Mouse (Mus musculus) stomach, postnatal 0 days (tissue): ENCODE results near the gene Acsf2. TPM values are rescaled to one million over a fixed set of nuclear protein-coding genes. Genes with fewer than 3 reads are reported as not detected.

Experiments
- ATAC-seq: fragments of 200-750 bp; cut with Nextera tagmentation; 2 replicates; pipeline ENCODE4 v1.8.0; 2017; ENCODE audit not compliant: low FRiP score, low TSS enrichment
- DNase-seq: peaks from one replicate; pipeline ENCODE4 v3.0.0-alpha.2; 2016; ENCODE audit warnings: low spot score
- H3K27ac ChIP-seq: fragments of 300-500 bp; sonication (generic); replicated peaks from 2 replicates; pipeline ENCODE4 v1.5.1; 2014; ENCODE audit warnings: mild to moderate bottlenecking, control low read depth
- H3K27me3 ChIP-seq: fragments of 300-500 bp; sonication (generic); 2 replicates; pipeline ENCODE4 v1.6.1; 2014; ENCODE audit warnings: low read length; ENCODE audit not compliant: control insufficient read depth, insufficient read depth
- H3K36me3 ChIP-seq: fragments of 300-500 bp; sonication (generic); 2 replicates; pipeline ENCODE4 v1.6.1; 2014; ENCODE audit warnings: low read length, mixed read lengths; ENCODE audit not compliant: control insufficient read depth, insufficient read depth
- H3K4me1 ChIP-seq: fragments of 300-500 bp; sonication (generic); replicated peaks from 2 replicates; pipeline ENCODE4 v1.6.1; 2014; ENCODE audit warnings: antibody characterized with exemption; ENCODE audit not compliant: control insufficient read depth, insufficient read depth
- H3K4me2 ChIP-seq: fragments of 300-500 bp; sonication (generic); replicated peaks from 2 replicates; pipeline ENCODE4 v1.6.1; 2014; ENCODE audit warnings: low read depth, mild to moderate bottlenecking, control low read depth, moderate library complexity
- H3K4me3 ChIP-seq: fragments of 300-500 bp; sonication (generic); 2 replicates; pipeline ENCODE4 v1.5.1; 2014; ENCODE audit warnings: low read depth, low read length, control low read depth
- H3K9ac ChIP-seq: fragments of 300-500 bp; sonication (generic); 2 replicates; pipeline ENCODE4 v1.6.1; 2014; ENCODE audit warnings: mild to moderate bottlenecking, low read length, control low read depth, mixed read lengths
- H3K9me3 ChIP-seq: fragments of 300-500 bp; sonication (generic); 2 replicates; pipeline ENCODE4 v1.6.1; 2016; ENCODE audit warnings: low read length; ENCODE audit not compliant: control insufficient read depth
- CTCF ChIP-seq: IDR thresholded peaks from 2 replicates; pipeline ENCODE4 v1.5.1; 2016; ENCODE audit warnings: antibody characterized with exemption, low read depth, mild to moderate bottlenecking, moderate library complexity
- EP300 ChIP-seq: optimal IDR thresholded peaks from 2 replicates; pipeline ENCODE3; 2016; ENCODE audit warnings: antibody characterized with exemption
- WGBS: fragments of 180-500 bp; shearing (Covaris S2); extraction: QIAGEN DNeasy Blood & Tissue Kit; methylation state at CpG from one replicate; pipeline ENCODE4 v1.1.7; 2014; 5-methylcytosine and 5-hydroxymethylcytosine counted together
- polyA plus RNA-seq: library from polyadenylated mRNA; unstranded; fragments of >200 nt; fragmentation: Nextera tagmentation; extraction: Ambion mirVana; gene quantifications from 2 replicates; pipeline ENCODE4 v1.2.1, GENCODE M21; 2015

Gene Acsf2
- polyA plus RNA-seq, 1 experiment from 2014 or later, result 2.5 TPM

DNA sequence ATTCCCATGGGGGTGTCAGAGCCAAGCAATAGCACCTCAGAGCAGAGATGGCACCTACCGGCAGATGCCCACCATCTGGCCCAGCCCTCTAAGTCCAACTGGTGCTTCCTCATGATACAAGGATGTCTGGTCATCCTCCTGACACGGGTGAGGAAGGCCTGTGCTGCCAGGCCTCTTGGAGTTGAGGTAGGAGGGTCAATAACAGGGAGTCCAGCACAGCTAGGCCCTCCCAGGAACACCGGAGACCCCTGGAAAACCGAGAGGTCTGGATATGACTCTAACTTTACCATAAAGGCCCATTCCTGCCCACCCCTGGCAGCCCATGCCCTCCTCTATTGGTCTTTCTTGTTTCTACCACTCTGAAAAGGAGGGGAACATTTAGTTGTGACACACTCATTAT is 59.3 kb downstream of the Acsf2 start:
- Histone ChIP-seq H3K27ac (no peak overlapping the region), H3K4me1 (no peaks in the 10 kb centered on the region), H3K4me2 (no peak overlapping the region), H3K9ac (no peak overlapping the region), H3K27me3 (no peaks in the 10 kb centered on the region), H3K4me3 (no peak overlapping the region), H3K9me3 (no peaks in the 10 kb centered on the region), H3K36me3 (no peaks in the 10 kb centered on the region)
- no peak for ATAC-seq
- DNase-seq, result no peak
- TF ChIP-seq EP300 (no peak), CTCF (no peak)
- 93% methylated on average over 4 of the region's 4 CpGs for WGBS

DNA sequence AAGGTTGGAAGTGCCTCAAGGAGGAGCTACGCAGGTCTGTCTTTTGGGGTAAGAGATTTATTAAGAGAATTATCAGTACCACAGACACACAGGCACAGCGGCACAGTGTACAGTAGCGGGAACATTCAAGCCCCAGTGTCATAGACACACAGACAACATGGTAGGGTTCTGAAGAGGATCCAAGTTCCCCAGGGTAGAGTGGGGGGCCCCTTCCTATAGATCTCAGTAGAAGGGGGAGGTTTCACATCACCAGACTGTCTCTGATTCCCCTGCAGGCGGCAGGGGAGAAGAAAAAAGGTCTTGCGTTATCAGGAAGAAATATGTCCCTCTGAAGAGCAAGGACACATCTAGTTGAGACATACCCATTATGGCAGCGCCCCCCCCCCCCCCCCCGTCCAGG is 61.9 kb downstream of the Acsf2 start:
- no peak overlapping the region for H3K9ac ChIP-seq
- no peaks in the 10 kb centered on the region for H3K27me3 ChIP-seq
- no peak for DNase-seq
- no peak for ATAC-seq
- H3K4me2 ChIP-seq, result no peak overlapping the region
- H3K36me3 ChIP-seq, result no peaks in the 10 kb centered on the region
- no peak overlapping the region for H3K27ac ChIP-seq
- no peaks in the 10 kb centered on the region for H3K9me3 ChIP-seq
- H3K4me3 ChIP-seq, result no peak overlapping the region
- TF ChIP-seq EP300 (no peak), CTCF (no peak)
- no peaks in the 10 kb centered on the region for H3K4me1 ChIP-seq
- 67% methylated on average over 7 of the region's 7 CpGs for WGBS

DNA sequence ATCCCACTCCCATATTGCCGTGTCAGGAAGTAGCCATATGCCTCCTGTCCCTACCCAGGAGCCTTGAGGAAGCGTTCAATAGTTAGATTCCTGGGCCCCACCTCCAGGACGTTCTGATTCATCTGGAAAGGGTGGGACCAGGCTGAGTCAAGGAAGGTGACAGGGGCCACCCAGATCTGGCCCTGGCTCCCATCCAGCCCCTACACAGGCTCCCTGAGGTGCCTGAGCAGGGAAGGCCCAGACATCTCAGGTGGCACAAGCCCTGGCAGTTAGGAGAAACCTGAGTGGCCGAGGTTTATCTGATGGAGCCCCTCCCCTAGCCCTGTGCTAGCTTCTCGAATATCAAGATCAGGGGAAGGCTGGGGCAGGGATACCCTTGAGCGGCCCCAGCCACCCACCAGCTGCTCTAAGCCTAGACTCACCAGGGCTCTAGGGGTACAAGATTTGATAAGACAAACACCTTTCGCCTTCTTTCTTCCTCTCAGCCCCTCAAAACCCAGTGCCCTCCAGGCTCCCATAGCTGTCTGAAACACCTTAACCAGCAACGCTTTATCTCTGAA is 62.9 kb downstream of the Acsf2 start:
- ATAC-seq, result peak; percentile 90
- Histone ChIP-seq H3K27ac (peak overlapping the region; percentile 79), H3K9ac (no peak overlapping the region), H3K9me3 (no peaks in the 10 kb centered on the region), H3K27me3 (no peaks in the 10 kb centered on the region), H3K4me1 (no peaks in the 10 kb centered on the region), H3K4me3 (no peak overlapping the region), H3K36me3 (no peaks in the 10 kb centered on the region), H3K4me2 (no peak overlapping the region)
- DNase-seq, result peak; percentile 80
- no peak for TF ChIP-seq CTCF
- TF ChIP-seq EP300, result peak; percentile 15
- WGBS, result 44% methylated on average over 8 of the region's 8 CpGs

DNA sequence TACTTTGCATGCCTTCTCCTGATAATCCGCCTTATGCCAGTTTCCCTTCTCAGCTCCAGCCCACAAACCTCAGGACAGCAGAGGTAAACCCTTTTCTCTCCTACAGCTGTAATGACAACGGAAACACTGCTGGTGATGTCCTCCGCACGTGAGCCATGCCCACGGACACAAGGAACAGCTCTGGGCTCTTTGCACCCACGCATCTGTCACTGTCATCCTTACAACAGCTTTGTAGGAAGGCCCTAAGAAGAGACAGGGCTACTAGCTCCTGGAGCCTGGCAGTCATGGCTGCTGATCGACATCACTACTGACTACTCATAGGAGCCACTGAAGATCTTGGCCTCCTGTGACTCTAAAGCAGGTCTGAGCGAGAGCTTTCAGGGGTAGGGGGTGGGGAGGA is 68.5 kb downstream of the Acsf2 start:
- Histone ChIP-seq H3K4me2 (no peak overlapping the region), H3K27me3 (no peaks in the 10 kb centered on the region), H3K4me1 (no peaks in the 10 kb centered on the region), H3K27ac (no peak overlapping the region), H3K36me3 (no peaks in the 10 kb centered on the region), H3K9me3 (no peaks in the 10 kb centered on the region), H3K9ac (no peak overlapping the region), H3K4me3 (no peak overlapping the region)
- WGBS, result 76% methylated on average over 8 of the region's 8 CpGs
- TF ChIP-seq CTCF, result no peak
- no peak for TF ChIP-seq EP300
- ATAC-seq, result no peak
- no peak for DNase-seq

DNA sequence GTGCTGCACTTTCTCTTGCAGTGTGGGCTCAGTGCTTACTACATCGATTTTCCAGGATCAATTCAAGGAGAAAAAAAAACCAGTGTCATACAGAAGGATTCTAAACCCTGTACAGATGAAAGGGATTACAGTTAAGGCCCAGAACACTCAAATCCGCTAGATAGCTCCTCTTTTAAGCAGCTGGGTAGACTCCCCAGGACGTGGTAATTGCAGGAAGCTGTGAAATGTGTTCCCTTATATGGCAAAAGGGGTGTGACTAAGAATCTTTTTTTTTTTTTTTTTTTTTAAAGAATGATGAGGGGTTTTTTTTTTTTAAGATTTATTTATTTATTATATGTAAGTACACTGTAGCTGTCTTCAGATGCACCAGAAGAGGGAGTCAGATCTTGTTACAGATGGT is 72.8 kb downstream of the Acsf2 start:
- ATAC-seq, result no peak
- no peaks in the 10 kb centered on the region for H3K36me3 ChIP-seq
- no peak overlapping the region for H3K4me3 ChIP-seq
- no peak for DNase-seq
- no peak overlapping the region for H3K27ac ChIP-seq
- H3K27me3 ChIP-seq, result no peaks in the 10 kb centered on the region
- H3K4me1 ChIP-seq, result no peaks in the 10 kb centered on the region
- H3K9ac ChIP-seq, result no peak overlapping the region
- 34% methylated on average over 3 of the region's 3 CpGs for WGBS
- no peaks in the 10 kb centered on the region for H3K9me3 ChIP-seq
- no peak overlapping the region for H3K4me2 ChIP-seq
- TF ChIP-seq EP300 (no peak), CTCF (no peak)

DNA sequence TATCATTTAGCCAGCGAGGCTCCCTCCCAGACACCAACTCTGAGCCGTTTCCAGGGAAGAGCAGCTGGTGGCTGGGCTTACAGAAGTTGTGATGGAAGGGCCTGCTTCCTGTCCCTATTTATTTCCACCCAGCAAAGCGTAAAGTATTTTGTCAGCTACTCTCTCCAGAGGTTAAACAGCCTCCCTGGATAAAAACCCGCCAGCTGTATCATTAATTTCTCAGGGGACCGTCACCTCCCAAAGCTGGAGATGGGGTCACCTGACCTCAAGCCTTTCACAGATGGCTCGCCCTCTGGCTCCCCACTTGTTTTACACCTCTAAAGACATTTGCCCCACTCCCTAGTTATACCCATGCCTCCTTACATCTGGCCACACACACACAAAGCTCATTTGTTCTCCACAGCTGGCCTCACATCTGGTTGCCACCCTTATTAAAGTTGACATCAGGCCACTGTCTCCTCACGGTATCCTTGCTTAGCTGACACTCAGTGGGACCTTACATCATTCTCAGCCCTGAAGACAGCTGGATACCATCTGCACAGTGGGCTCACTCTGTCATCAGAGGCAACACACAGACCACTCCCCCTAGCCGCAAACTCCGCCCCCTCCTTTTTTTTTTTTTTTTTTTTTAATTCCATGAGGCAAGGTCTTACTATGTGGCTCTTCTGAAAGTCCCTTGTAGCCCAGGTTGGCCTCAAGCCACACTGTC is 75.3 kb downstream of the Acsf2 start:
- Histone ChIP-seq H3K36me3 (no peaks in the 10 kb centered on the region), H3K27me3 (no peaks in the 10 kb centered on the region), H3K9ac (no peak overlapping the region), H3K9me3 (no peaks in the 10 kb centered on the region), H3K4me1 (no peaks in the 10 kb centered on the region), H3K27ac (no peak overlapping the region), H3K4me2 (no peak overlapping the region), H3K4me3 (no peak overlapping the region)
- DNase-seq (no peak), ATAC-seq (peak; percentile 16; the same call in 1 of the 2 replicates)
- TF ChIP-seq CTCF (no peak), EP300 (no peak)
- WGBS, result 54% methylated on average over 9 of the region's 9 CpGs
